Mouse (Mus musculus) limb, embryonic 10.5 days (tissue): ENCODE measurements at regions not wholly inside any gene's neighbourhood (a gene's known extent, or its start where the extent isn't known, plus 50 kb on each side); places are given as distances from the start of the nearest gene placed in this dataset. TPM values are rescaled to one million over a fixed set of nuclear protein-coding genes. Genes with fewer than 3 reads are reported as not detected.

Source experiments
- DNase-seq: peaks from one replicate; pipeline ENCODE4 v3.0.0-alpha.2; 2017; ENCODE audit warnings: low spot score
- H3K27ac ChIP-seq: fragments of 300-500 bp; sonication (generic); 2 replicates; pipeline ENCODE4 v1.5.1; 2016; ENCODE audit warnings: mild to moderate bottlenecking
- H3K27me3 ChIP-seq: fragments of 300-500 bp; sonication (generic); 2 replicates; pipeline ENCODE4 v1.6.1; 2016; ENCODE audit warnings: low read depth, mild to moderate bottlenecking; ENCODE audit not compliant: poor library complexity, severe bottlenecking
- H3K36me3 ChIP-seq: fragments of 300-500 bp; sonication (generic); 2 replicates; pipeline ENCODE4 v1.6.1; 2016; ENCODE audit warnings: mild to moderate bottlenecking, moderate library complexity
- H3K4me1 ChIP-seq: fragments of 300-500 bp; sonication (generic); 2 replicates; pipeline ENCODE4 v1.6.1; 2016
- H3K4me3 ChIP-seq: fragments of 300-500 bp; sonication (generic); 2 replicates; pipeline ENCODE4 v1.5.1; 2016; ENCODE audit warnings: mild to moderate bottlenecking, moderate library complexity
- H3K9me3 ChIP-seq: fragments of 300-500 bp; sonication (generic); replicated peaks from 2 replicates; pipeline ENCODE4 v1.6.1; 2016; ENCODE audit warnings: mild to moderate bottlenecking
- WGBS: fragments of 180-500 bp; shearing (Covaris S2); methylation state at CpG from one replicate; pipeline ENCODE4 v1.1.7; 2016; 5-methylcytosine and 5-hydroxymethylcytosine counted together
- microRNA-seq: library from miRNA; unstranded; fragments of <30 nt; microRNA quantifications from one replicate; pipeline ENCODE4, GENCODE M21; 2017

- Histone ChIP-seq H3K4me1 (peaks cover 15% of the 10 kb centered on the region), H3K27ac (no peak overlapping the region), H3K4me3 (no peak overlapping the region), H3K9me3 (no peaks in the 10 kb centered on the region), H3K36me3 (no peaks in the 10 kb centered on the region), H3K27me3 (peaks cover 9% of the 10 kb centered on the region)
- no peak for DNase-seq
- 62% methylated on average over 10 of the region's 10 CpGs for WGBS
Measured at GRCm38 (mm10) chr17:45169257-45169994, 264.1 kb downstream of the Cdc5l start.

Small RNAs in the stretch of these regions (microRNA-seq; reads per million reads assigned to microRNA genes)
- not detected for gene Gm24979
